15 mouse cellular contexts compared by ENCODE assay signal in the genomic region with DNA sequence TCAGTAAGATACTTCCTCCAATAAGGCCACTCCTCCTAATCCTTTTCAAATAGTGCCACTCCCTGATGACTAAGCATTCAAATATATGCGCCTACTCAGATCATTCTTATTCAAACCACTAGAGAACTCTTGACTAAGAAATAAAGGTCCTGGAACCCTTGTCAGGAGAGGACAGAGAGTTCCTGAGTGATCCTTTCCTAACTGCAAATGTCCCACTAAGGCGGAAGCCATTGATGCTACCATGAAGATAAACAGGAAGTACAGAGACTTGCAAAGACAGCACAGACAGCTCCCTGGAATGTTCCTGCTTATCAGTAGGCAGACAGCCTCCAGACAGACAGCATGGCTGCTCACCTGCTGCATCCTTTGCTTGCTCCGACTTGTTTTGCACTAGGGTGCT.
"Had no signal": no experiment of that assay in that cellular context is flagged by ENCODE, and none has a peak within 500 bp of the region (broad histone marks: within the 10 kb centered on the region; RNA-seq: fewer than 3 reads in every experiment).

No protein-coding gene starts in this region.

- H3K4me1 ChIP-seq: liver, embryonic 13.5 days; midbrain, embryonic 15.5 days; neural tube, embryonic 13.5 days had no signal

- H3K36me3 ChIP-seq: kidney, embryonic 15.5 days; limb, embryonic 12.5 days; liver, embryonic 13.5 days; midbrain, embryonic 15.5 days; neural tube, embryonic 13.5 days; stomach, embryonic 15.5 days had no signal

- H3K4me3 ChIP-seq: kidney, embryonic 15.5 days; limb, embryonic 12.5 days; liver, embryonic 13.5 days; megakaryocyte, embryonic 14.5 days; midbrain, embryonic 15.5 days; neural tube, embryonic 13.5 days; stomach, embryonic 15.5 days had no signal

- DNase-seq: kidney, adult 2 months; kidney, postnatal 14 days; layer of hippocampus, postnatal 36 days; liver; liver, embryonic 13.5 days; liver, postnatal 0 days; right cerebral cortex, postnatal 14 days; thymus, postnatal 4 days had no signal

- H3K27ac ChIP-seq: kidney, embryonic 15.5 days; limb, embryonic 12.5 days; liver, embryonic 13.5 days; macrophage; midbrain, embryonic 15.5 days; neural tube, embryonic 13.5 days; stomach, embryonic 15.5 days had no signal

- H3K27me3 ChIP-seq: kidney, embryonic 15.5 days; limb, embryonic 12.5 days; megakaryocyte, embryonic 14.5 days; midbrain, embryonic 15.5 days; stomach, embryonic 15.5 days had no signal
